Mouse (Mus musculus) hindbrain, embryonic 10.5 days (tissue): ENCODE results near the gene Kcnh4. TPM values are rescaled to one million over a fixed set of nuclear protein-coding genes. Genes with fewer than 3 reads are reported as not detected.
"Not testable (repeated sequence)": the region's sequence is repeated elsewhere in the genome, so short reads cannot be mapped to it uniquely, and the experiment has no call there.

Experiments
- DNase-seq: peaks from one replicate; pipeline ENCODE4 v3.0.0-alpha.2; 2017; ENCODE audit warnings: low spot score
- H3K27ac ChIP-seq: fragments of 300-500 bp; sonication (generic); 2 replicates; pipeline ENCODE4 v1.5.1; 2016; ENCODE audit warnings: mild to moderate bottlenecking, moderate library complexity
- H3K27me3 ChIP-seq: fragments of 300-500 bp; sonication (generic); 2 replicates; pipeline ENCODE4 v1.6.1; 2016; ENCODE audit warnings: mild to moderate bottlenecking; ENCODE audit not compliant: poor library complexity, insufficient read depth, severe bottlenecking
- H3K36me3 ChIP-seq: fragments of 300-500 bp; sonication (generic); 2 replicates; pipeline ENCODE4 v1.6.1; 2016; ENCODE audit warnings: mild to moderate bottlenecking, moderate library complexity
- H3K4me1 ChIP-seq: fragments of 300-500 bp; sonication (generic); replicated peaks from 2 replicates; pipeline ENCODE4 v1.6.1; 2016; ENCODE audit warnings: mild to moderate bottlenecking
- H3K4me3 ChIP-seq: fragments of 300-500 bp; sonication (generic); 2 replicates; pipeline ENCODE4 v1.5.1; 2016; ENCODE audit warnings: mild to moderate bottlenecking, moderate library complexity
- H3K9me3 ChIP-seq: fragments of 300-500 bp; sonication (generic); 2 replicates; pipeline ENCODE4 v1.6.1; 2016; ENCODE audit warnings: mild to moderate bottlenecking, moderate library complexity
- WGBS: fragments of 180-500 bp; shearing (Covaris S2); methylation state at CpG from one replicate; pipeline ENCODE4 v1.1.7; 2016; 5-methylcytosine and 5-hydroxymethylcytosine counted together
- polyA plus RNA-seq: library from polyadenylated mRNA; unstranded; fragments of >200 nt; fragmentation: Nextera tagmentation; extraction: Ambion mirVana; gene quantifications from 2 replicates; pipeline ENCODE4 v1.2.1, GENCODE M21; 2016

The Kcnh4 gene
- polyA plus RNA-seq, result 1.5 and 4.4 TPM in 2 replicates

DNA sequence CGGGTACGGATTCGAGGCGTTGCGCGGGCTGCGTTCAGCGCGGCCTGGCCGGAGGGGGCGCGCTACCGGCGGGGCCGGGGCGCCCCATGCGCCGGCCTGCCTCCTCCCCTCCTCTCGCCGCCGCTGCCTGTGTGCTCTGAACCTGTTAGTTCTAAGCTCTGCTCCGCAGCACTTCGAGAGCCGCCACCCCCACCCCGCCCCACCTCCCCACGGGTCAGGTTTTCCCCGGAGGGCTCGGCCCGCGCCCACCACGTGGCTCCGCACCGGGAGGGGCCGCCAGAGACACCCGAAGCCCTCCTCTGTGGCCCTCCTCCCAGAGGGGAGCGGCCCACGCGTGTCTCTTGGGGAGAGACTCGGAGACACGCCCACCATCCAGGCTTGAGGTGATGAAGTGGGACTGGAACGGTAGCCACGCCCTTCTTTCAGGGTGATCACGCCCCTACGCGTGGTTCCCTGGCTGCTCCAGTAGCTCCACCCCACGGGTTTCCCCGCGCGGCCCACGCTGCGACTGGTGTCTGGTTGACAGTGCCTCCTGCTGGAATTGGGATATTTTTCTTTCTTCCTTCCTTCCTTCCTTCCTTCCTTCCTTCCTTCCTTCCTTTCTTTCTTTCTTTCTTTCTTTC, at the start of gene Kcnh4:
Gene Kcnh4, minus strand, starts transcription at position 332 of the 623 bp plus-strand sequence.
- H3K27me3 ChIP-seq, result peaks cover 62% of the 10 kb centered on the region
- no peaks in the 10 kb centered on the region for H3K9me3 ChIP-seq
- H3K27ac ChIP-seq, result peak within 1 kb of the TSS; percentile 81
- peak; percentile 42 for DNase-seq
- H3K36me3 ChIP-seq, result no peaks in the 10 kb centered on the region
- peaks cover 30% of the 10 kb centered on the region for H3K4me1 ChIP-seq
- WGBS, result under 1% methylated on average over 51 of the region's 51 CpGs
- peak within 1 kb of the TSS; percentile 60 for H3K4me3 ChIP-seq

- Histone ChIP-seq H3K27me3 (no peaks in the 10 kb centered on the region), H3K9me3 (peaks cover 9% of the 10 kb centered on the region; the same call in 1 of the 2 replicates), H3K4me3 (no peak overlapping the region), H3K36me3 (peaks cover 39% of the 10 kb centered on the region), H3K4me1 (0 out of 2 replicates have a peak, but pooled peaks cover 4% of the 10 kb centered on the region), H3K27ac (0 out of 2 replicates have a peak overlapping the region, but pooled peaks have one; percentile 2)
- DNase-seq, result no peak
- WGBS, result 82% methylated on average over 20 of the region's 20 CpGs
Observed at GRCm38 (mm10) chr11:100806380-100807305, 46.9 kb upstream of the Kcnh4 start.

- Histone ChIP-seq H3K27me3 (no peaks in the 10 kb centered on the region), H3K4me3 (no peak overlapping the region), H3K9me3 (0 out of 2 replicates have a peak, but pooled peaks cover 3% of the 10 kb centered on the region), H3K36me3 (peaks cover 43% of the 10 kb centered on the region), H3K4me1 (0 out of 2 replicates have a peak, but pooled peaks cover 4% of the 10 kb centered on the region), H3K27ac (no peak overlapping the region)
- 87% methylated on average over 7 of the region's 7 CpGs for WGBS
- no peak for DNase-seq
Observed at GRCm38 (mm10) chr11:100805535-100805934, 45.8 kb upstream of the Kcnh4 start.

GRCm38 (mm10) chr11:100804409-100804808, 44.7 kb upstream of the Kcnh4 start:
- Histone ChIP-seq H3K27ac (no peak overlapping the region), H3K4me3 (no peak overlapping the region), H3K9me3 (0 out of 2 replicates have a peak, but pooled peaks cover 3% of the 10 kb centered on the region), H3K27me3 (no peaks in the 10 kb centered on the region), H3K4me1 (0 out of 2 replicates have a peak, but pooled peaks cover 4% of the 10 kb centered on the region), H3K36me3 (peaks cover 53% of the 10 kb centered on the region)
- no peak for DNase-seq
- WGBS, result 94% methylated on average over 10 of the region's 10 CpGs

DNA sequence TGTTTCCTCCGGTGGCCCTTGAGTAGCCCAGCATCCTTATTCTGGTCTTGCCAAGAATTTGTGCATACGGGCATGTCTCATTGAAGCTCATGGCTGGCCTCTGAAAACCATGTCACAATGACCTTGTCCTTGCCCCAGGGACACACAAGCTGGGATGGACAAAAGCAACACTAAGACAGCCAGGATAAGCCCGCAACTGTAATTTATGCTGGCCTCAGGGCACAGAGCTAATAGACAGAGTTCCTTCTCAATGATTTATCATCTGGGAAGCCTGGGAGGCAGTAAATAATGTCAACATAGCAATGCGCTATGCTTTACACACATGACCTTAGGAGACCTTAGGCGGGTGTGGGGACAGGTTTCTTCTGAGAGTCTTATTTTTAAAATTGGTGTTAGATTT, 39.7 kb upstream of the Kcnh4 start:
- Histone ChIP-seq H3K36me3 (peaks cover 55% of the 10 kb centered on the region), H3K27me3 (no peaks in the 10 kb centered on the region), H3K4me3 (no peak overlapping the region), H3K4me1 (no peaks in the 10 kb centered on the region), H3K27ac (no peak overlapping the region), H3K9me3 (0 out of 2 replicates have a peak, but pooled peaks cover 3% of the 10 kb centered on the region)
- no peak for DNase-seq
- 80% methylated on average over 5 of the region's 5 CpGs for WGBS

- H3K27ac ChIP-seq, result no peak overlapping the region
- 63% methylated on average over 8 of the region's 8 CpGs for WGBS
- DNase-seq, result no peak
- H3K4me3 ChIP-seq, result no peak overlapping the region
- no peaks in the 10 kb centered on the region for H3K9me3 ChIP-seq
- H3K4me1 ChIP-seq, result no peaks in the 10 kb centered on the region
- no peaks in the 10 kb centered on the region for H3K27me3 ChIP-seq
- H3K36me3 ChIP-seq, result peaks cover 29% of the 10 kb centered on the region
Observed at GRCm38 (mm10) chr11:100796585-100796984, 36.8 kb upstream of the Kcnh4 start.

- 97% methylated on average over 2 of the region's 2 CpGs for whole genome bisulfite sequencing
Observed at GRCm38 (mm10) chr11:100795386-100795785, 35.6 kb upstream of the Kcnh4 start.

DNA sequence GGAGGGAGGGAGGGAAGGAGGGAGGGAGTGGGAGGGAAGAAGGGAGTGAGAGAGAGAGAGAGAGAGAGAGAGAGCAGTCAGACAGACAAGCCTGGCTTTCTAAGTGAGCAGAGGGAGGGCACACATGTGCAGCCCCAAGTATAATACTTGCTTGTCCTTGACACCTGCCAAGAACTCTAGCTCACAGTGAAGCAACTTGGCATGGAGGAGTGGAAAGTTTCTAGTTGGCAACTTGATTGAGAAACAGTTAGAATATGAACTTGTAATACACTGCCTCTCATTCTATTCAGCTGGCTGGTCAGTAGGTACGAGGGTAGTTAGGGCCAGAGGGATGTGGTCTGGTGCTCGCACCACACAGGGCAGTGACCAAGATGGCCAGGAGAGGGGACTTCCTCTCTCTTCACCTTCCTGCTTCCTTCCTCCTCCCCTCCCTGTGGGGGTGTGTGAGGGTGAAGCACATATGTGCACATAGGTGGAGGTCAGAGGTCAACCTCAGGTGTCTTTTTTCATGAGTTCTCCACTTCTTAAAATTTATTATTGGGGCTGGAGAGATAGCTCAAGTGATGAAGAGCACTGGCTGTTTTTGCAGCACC, 31.8 kb upstream of the Kcnh4 start:
- Histone ChIP-seq H3K4me1 (peaks cover 13% of the 10 kb centered on the region), H3K9me3 (no peaks in the 10 kb centered on the region)
- 79% methylated on average over 2 of the region's 2 CpGs for WGBS

More at GRCm38 (mm10) chr11:100795386-100795785, 35.6 kb upstream of the Kcnh4 start:
- Histone ChIP-seq H3K9me3 (no peaks in the 10 kb centered on the region), H3K36me3 (peaks cover 21% of the 10 kb centered on the region), H3K4me3 (no peak overlapping the region), H3K27ac (no peak overlapping the region), H3K27me3 (no peaks in the 10 kb centered on the region), H3K4me1 (no peaks in the 10 kb centered on the region)
- DNase-seq, result no peak

GRCm38 (mm10) chr11:100790644-100791043, 30.9 kb upstream of the Kcnh4 start:
- peaks cover 22% of the 10 kb centered on the region for H3K36me3 ChIP-seq
- not testable (repeated sequence) for H3K27ac ChIP-seq, DNase-seq, H3K4me3 ChIP-seq, H3K9me3 ChIP-seq, H3K27me3 ChIP-seq
- H3K4me1 ChIP-seq, result peaks cover 17% of the 10 kb centered on the region
- 85% methylated on average over 9 of the region's 9 CpGs for WGBS

More for the DNA sequence above, 31.8 kb upstream of the Kcnh4 start:
- Histone ChIP-seq H3K27ac (no peak overlapping the region), H3K4me3 (no peak overlapping the region), H3K27me3 (no peaks in the 10 kb centered on the region), H3K36me3 (peaks cover 24% of the 10 kb centered on the region)
- no peak for DNase-seq

- Histone ChIP-seq H3K9me3 (no peaks in the 10 kb centered on the region), H3K36me3 (peaks cover 22% of the 10 kb centered on the region), H3K4me1 (peaks cover 17% of the 10 kb centered on the region), H3K4me3 (no peak overlapping the region), H3K27me3 (no peaks in the 10 kb centered on the region), H3K27ac (no peak overlapping the region)
- no peak for DNase-seq
- 88% methylated on average over 3 of the region's 3 CpGs for WGBS
Observed at GRCm38 (mm10) chr11:100789702-100790101, 30.0 kb upstream of the Kcnh4 start.

DNA sequence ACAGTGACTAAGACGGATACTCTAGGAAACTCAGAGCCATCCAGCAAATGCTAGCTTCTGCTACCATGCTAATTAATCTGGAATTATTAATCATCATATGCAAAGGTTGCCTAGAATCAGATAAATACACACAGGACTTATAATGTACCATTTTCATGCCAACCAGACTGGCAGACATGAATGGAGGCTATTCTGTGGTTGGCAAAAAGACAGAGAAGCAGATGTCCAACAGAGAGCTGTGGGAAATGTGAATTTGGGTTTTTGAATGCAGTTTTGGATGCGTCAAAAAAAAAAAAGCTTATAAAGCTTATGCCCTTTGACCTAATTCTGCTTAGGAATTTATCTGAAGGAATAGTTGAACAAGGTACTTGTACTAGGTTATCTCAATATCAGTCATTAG, 26.0 kb upstream of the Kcnh4 start:
- H3K4me1 ChIP-seq, result peaks cover 21% of the 10 kb centered on the region
- no peaks in the 10 kb centered on the region for H3K27me3 ChIP-seq
- no peak overlapping the region for H3K27ac ChIP-seq
- peaks cover 43% of the 10 kb centered on the region for H3K36me3 ChIP-seq
- H3K9me3 ChIP-seq, result no peaks in the 10 kb centered on the region
- no peak overlapping the region for H3K4me3 ChIP-seq
- no peak for DNase-seq
- 94% methylated on average over 2 of the region's 2 CpGs for WGBS

GRCm38 (mm10) chr11:100784286-100784685, 24.5 kb upstream of the Kcnh4 start:
- H3K4me3 ChIP-seq, result no peak overlapping the region
- H3K27me3 ChIP-seq, result no peaks in the 10 kb centered on the region
- H3K4me1 ChIP-seq, result peaks cover 17% of the 10 kb centered on the region
- 87% methylated on average over 8 of the region's 8 CpGs for WGBS
- no peak overlapping the region for H3K27ac ChIP-seq
- DNase-seq, result no peak
- H3K9me3 ChIP-seq, result no peaks in the 10 kb centered on the region
- peaks cover 42% of the 10 kb centered on the region for H3K36me3 ChIP-seq
